In the genomic region with DNA sequence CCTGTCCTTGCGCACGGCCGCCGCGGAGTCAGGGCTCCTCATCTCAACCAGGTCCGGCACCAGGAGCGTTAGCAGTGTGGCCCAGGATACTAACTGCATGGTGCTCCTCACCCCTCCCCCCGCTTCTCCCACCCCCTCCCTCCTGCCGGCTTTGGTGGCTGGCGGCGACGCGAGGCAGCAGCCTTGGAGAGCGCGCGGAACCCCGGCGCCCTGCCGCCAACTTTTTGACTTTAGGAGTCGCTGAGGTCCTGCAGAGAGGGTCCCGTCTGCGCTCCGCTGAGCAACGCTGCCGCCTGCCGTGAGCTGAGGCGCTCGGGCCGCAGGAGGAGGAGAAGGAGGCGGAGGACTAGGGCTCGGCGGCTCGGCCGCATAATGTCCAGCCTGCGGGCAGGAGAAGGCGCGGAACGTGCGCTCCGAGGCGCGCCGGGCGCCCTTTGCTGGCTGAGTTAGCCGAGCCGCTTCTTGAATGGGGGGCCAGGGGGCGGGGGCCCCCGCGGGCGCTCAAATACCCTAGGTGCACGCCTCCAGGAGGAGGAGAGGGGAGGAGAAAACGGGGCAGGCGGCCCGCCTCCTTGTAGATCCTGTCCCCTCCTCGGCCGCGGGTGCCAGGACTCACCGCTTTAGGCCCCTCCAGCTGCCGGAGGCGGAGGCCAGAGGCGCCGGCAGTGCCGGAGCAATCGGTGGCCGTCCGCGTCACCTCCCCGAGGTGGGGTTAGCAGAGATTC, we compare ENCODE assay signal across 7 mouse cellular contexts. TPM values are rescaled to one million over a fixed set of nuclear protein-coding genes. Genes with fewer than 3 reads are reported as not detected.
DNase-seq lines count a peak whose midpoint lies in the region; ATAC-seq lines count a peak whose summit lies in the region.

A gene (minus strand): TSS at position 436 of the 725 bp plus-strand sequence.

- peak within 1 kb of the TSS; percentile 63 for H3K4me3 ChIP-seq in intestine, embryonic 15.5 days (replicated peaks)
- peak within 1 kb of the TSS; percentile 46 for H3K4me3 ChIP-seq in limb, embryonic 11.5 days (ENCODE audit: low read depth, low read length)
- peak within 1 kb of the TSS; percentile 47 for H3K4me3 ChIP-seq in midbrain, embryonic 13.5 days (replicated peaks)
- H3K4me3 ChIP-seq in stomach, embryonic 15.5 days (replicated peaks) = peak within 1 kb of the TSS; percentile 69

- H3K27ac ChIP-seq in intestine, embryonic 15.5 days = peak within 1 kb of the TSS; percentile 87
- peak within 1 kb of the TSS; percentile 4; the same call in 1 of the 2 replicates for H3K27ac ChIP-seq in limb, embryonic 11.5 days (replicated peaks; ENCODE audit: low read depth, low read length)
- no peak within 1 kb of the TSS for H3K27ac ChIP-seq in midbrain, embryonic 13.5 days
- H3K27ac ChIP-seq in stomach, embryonic 15.5 days = peak within 1 kb of the TSS; percentile 89

- no peaks in the 10 kb centered on the region for H3K36me3 ChIP-seq in intestine, embryonic 15.5 days
- no peaks in the 10 kb centered on the region for H3K36me3 ChIP-seq in limb, embryonic 11.5 days (ENCODE audit: control insufficient read depth, insufficient read depth, low read length)
- no peaks in the 10 kb centered on the region for H3K36me3 ChIP-seq in midbrain, embryonic 13.5 days
- H3K36me3 ChIP-seq in stomach, embryonic 15.5 days = no peaks in the 10 kb centered on the region

- no peaks in the 10 kb centered on the region; the same call in 1 of the 2 replicates for H3K27me3 ChIP-seq in intestine, embryonic 15.5 days (replicated peaks)
- H3K27me3 ChIP-seq in limb, embryonic 11.5 days (ENCODE audit: control insufficient read depth, insufficient read depth, low read length) = peaks cover 8% of the 10 kb centered on the region; the same call in 1 of the 2 replicates
- peaks cover 79% of the 10 kb centered on the region for H3K27me3 ChIP-seq in midbrain, embryonic 13.5 days
- H3K27me3 ChIP-seq in stomach, embryonic 15.5 days (replicated peaks) = no peaks in the 10 kb centered on the region

- peak; percentile 83 for ATAC-seq in intestine, embryonic 15.5 days
- peak; percentile 77 for ATAC-seq in limb, embryonic 11.5 days (ENCODE audit: insufficient number of reproducible peaks, low FRiP score, low TSS enrichment, low read depth)
- ATAC-seq in midbrain, embryonic 13.5 days = peak; percentile 81
- peak; percentile 84 for ATAC-seq in stomach, embryonic 15.5 days (ENCODE audit: insufficient read depth, low FRiP score, low read depth)

- H3K4me2 ChIP-seq in intestine, embryonic 15.5 days (replicated peaks) = peak within 1 kb of the TSS; percentile 90
- H3K4me2 ChIP-seq in limb, embryonic 11.5 days (ENCODE audit: low read depth, severe bottlenecking) = peak within 1 kb of the TSS; percentile 54
- H3K4me2 ChIP-seq in midbrain, embryonic 13.5 days (replicated peaks) = peak within 1 kb of the TSS; percentile 84
- peak within 1 kb of the TSS; percentile 89 for H3K4me2 ChIP-seq in stomach, embryonic 15.5 days

- H3K9me3 ChIP-seq in intestine, embryonic 15.5 days = no peaks in the 10 kb centered on the region
- H3K9me3 ChIP-seq in limb, embryonic 11.5 days (ENCODE audit: control insufficient read depth, low read length) = no peaks in the 10 kb centered on the region
- H3K9me3 ChIP-seq in midbrain, embryonic 13.5 days = peaks cover 8% of the 10 kb centered on the region; the same call in 1 of the 2 replicates
- H3K9me3 ChIP-seq in stomach, embryonic 15.5 days = no peaks in the 10 kb centered on the region

- WGBS in intestine, embryonic 15.5 days = under 1% methylated on average over 63 of the region's 68 CpGs
- under 1% methylated on average over 64 of the region's 68 CpGs for WGBS in limb, embryonic 11.5 days
- under 1% methylated on average over 61 of the region's 68 CpGs for WGBS in midbrain, embryonic 13.5 days
- WGBS in stomach, embryonic 15.5 days = under 1% methylated on average over 63 of the region's 68 CpGs

- peak within 1 kb of the TSS; percentile 64 for H3K9ac ChIP-seq in intestine, embryonic 15.5 days
- peak within 1 kb of the TSS; percentile 62 for H3K9ac ChIP-seq in limb, embryonic 11.5 days (ENCODE audit: low read length)
- H3K9ac ChIP-seq in midbrain, embryonic 13.5 days (replicated peaks) = peak within 1 kb of the TSS; percentile 48
- H3K9ac ChIP-seq in stomach, embryonic 15.5 days = peak within 1 kb of the TSS; percentile 53

- DNase-seq in adrenal gland, adult 8-10 months = peak; percentile 86
- peak; percentile 88 for DNase-seq in embryo, embryonic 10 days (ENCODE audit: low spot score)
- DNase-seq in gonadal fat pad, adult 2 months (ENCODE audit: low read depth) = no peak
- DNase-seq in limb, embryonic 11.5 days (ENCODE audit: low spot score) = peak; percentile 86

- H3K4me1 ChIP-seq in intestine, embryonic 15.5 days (replicated peaks) = peaks cover 13% of the 10 kb centered on the region
- H3K4me1 ChIP-seq in limb, embryonic 11.5 days (ENCODE audit: control insufficient read depth, insufficient read depth, low read length) = no peaks in the 10 kb centered on the region; the same call in 1 of the 2 replicates
- H3K4me1 ChIP-seq in midbrain, embryonic 13.5 days (replicated peaks) = peaks cover 42% of the 10 kb centered on the region
- peaks cover 6% of the 10 kb centered on the region; the same call in 1 of the 2 replicates for H3K4me1 ChIP-seq in stomach, embryonic 15.5 days

RNA-seq across cellular contexts. Expression of the gene that starts here (rescaled TPM):
- 10 to 100 TPM; 15.1 to 22.1 (median 18.6) TPM for total RNA-seq in adrenal gland, adult 8-10 months (2022)
- 12.4 and 16.3 TPM in 2 replicates for polyA plus RNA-seq in gonadal fat pad, adult 2 months (2012; rRNA removed)
- polyA plus RNA-seq in intestine, embryonic 15.5 days (2015; fragmentation: Nextera tagmentation; extraction: Ambion mirVana) = 11.2 and 17.9 TPM in 2 replicates
- 3.0 and 4.3 TPM in 2 replicates for polyA plus RNA-seq in limb, embryonic 11.5 days (2014; fragmentation: Nextera tagmentation; extraction: Ambion mirVana)
- 0.89 and 1.1 TPM in 2 replicates for polyA plus RNA-seq in midbrain, embryonic 13.5 days (2015; fragmentation: Nextera tagmentation; extraction: Ambion mirVana)
- polyA plus RNA-seq in stomach, embryonic 15.5 days (2015; fragmentation: Nextera tagmentation; extraction: Ambion mirVana) = 30.6 and 45.2 TPM in 2 replicates
